Mouse (Mus musculus): ENCODE measurements at regions not wholly inside any gene's neighbourhood (a gene's known extent, or its start where the extent isn't known, plus 50 kb on each side); places are given as distances from the start of the nearest gene placed in this dataset.

DNA sequence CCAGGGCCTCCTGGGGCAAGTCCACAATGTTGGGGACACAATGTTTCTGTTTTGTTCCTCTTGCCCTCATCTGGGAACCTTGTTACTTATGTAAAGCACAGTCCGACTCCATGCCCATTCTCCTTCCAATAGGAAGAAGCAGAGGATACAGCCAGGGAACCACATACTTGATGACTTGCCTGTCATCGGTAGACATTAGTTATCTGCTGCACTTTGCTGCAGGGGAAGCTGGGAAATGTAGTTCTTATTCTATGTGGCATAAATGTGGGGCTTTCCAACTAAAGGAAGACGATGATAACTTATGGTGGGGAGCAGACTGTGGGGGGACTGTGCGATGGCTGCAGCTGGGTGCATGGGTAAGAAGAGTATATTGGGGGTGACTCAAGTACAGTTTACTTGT is 252.0 kb downstream of the Matn1 start:
- H3K9me3 ChIP-seq (replicated peaks; ENCODE audit: low read length), result no peaks in the 10 kb centered on the region
- no peak overlapping the region for H3K9ac ChIP-seq (ENCODE audit: low read depth, low read length)
- 85% methylated on average over 4 of the region's 4 CpGs for WGBS
- no peaks in the 10 kb centered on the region for H3K27me3 ChIP-seq (ENCODE audit: insufficient read depth, low read length)
- H3K4me2 ChIP-seq (ENCODE audit: low read length), result no peak overlapping the region
- no peaks in the 10 kb centered on the region for H3K4me1 ChIP-seq (replicated peaks; ENCODE audit: insufficient read depth, low read length)
- no peaks in the 10 kb centered on the region for H3K36me3 ChIP-seq (ENCODE audit: insufficient read depth, low read length)
- ATAC-seq (replicated peaks; ENCODE audit: low FRiP score, low read depth) (no peak), DNase-seq (ENCODE audit: low spot score) (no peak)
- no peak overlapping the region for H3K27ac ChIP-seq
- H3K4me3 ChIP-seq (replicated peaks; ENCODE audit: low read depth, low read length), result no peak overlapping the region
- TF ChIP-seq CTCF (IDR thresholded peaks at IDR 0.05; ENCODE audit: low read depth), result no peak

- Histone ChIP-seq H3K36me3 (ENCODE audit: insufficient read depth, low read length) (no peaks in the 10 kb centered on the region), H3K27me3 (ENCODE audit: insufficient read depth, low read length) (no peaks in the 10 kb centered on the region), H3K9me3 (replicated peaks; ENCODE audit: low read length) (no peaks in the 10 kb centered on the region), H3K4me2 (ENCODE audit: low read length) (no peak overlapping the region), H3K4me3 (replicated peaks; ENCODE audit: low read depth, low read length) (no peak overlapping the region), H3K4me1 (replicated peaks; ENCODE audit: insufficient read depth, low read length) (no peaks in the 10 kb centered on the region), H3K9ac (ENCODE audit: low read depth, low read length) (no peak overlapping the region), H3K27ac (no peak overlapping the region)
- WGBS, result 82% methylated on average over 12 of the region's 12 CpGs
- ATAC-seq (replicated peaks; ENCODE audit: low FRiP score, low read depth) (no peak), DNase-seq (ENCODE audit: low spot score) (no peak)
- TF ChIP-seq CTCF (IDR thresholded peaks at IDR 0.05; ENCODE audit: low read depth), result no peak
Observed at GRCm38 (mm10) chr4:131203721-131204120, 259.5 kb downstream of the Matn1 start.

DNA sequence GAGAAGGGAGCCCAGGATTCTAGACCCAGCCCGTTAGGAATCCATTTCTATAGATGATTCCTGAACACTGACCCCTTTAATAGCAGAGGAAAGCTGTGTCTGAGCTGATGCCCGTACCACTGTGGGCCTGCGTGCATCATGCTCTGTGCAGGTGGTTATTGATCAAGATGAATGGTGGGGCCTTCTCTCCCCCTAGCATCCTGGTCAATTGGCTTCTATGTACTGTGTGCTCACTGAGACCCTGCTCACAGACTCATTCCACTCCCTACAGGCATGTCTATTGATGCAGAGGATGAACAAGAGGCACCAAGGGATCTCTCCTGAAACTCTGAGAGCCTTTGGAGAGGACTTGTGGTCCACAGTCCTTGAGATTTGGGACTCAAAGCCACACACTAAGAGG is 260.5 kb downstream of the Matn1 start:
- H3K4me2 ChIP-seq (ENCODE audit: low read length), result no peak overlapping the region
- no peaks in the 10 kb centered on the region for H3K36me3 ChIP-seq (ENCODE audit: insufficient read depth, low read length)
- WGBS, result 91% methylated on average over 3 of the region's 3 CpGs
- H3K9me3 ChIP-seq (replicated peaks; ENCODE audit: low read length), result no peaks in the 10 kb centered on the region
- H3K9ac ChIP-seq (ENCODE audit: low read depth, low read length), result no peak overlapping the region
- H3K4me3 ChIP-seq (replicated peaks; ENCODE audit: low read depth, low read length), result no peak overlapping the region
- DNase-seq (ENCODE audit: low spot score) (no peak), ATAC-seq (replicated peaks; ENCODE audit: low FRiP score, low read depth) (no peak)
- H3K4me1 ChIP-seq (replicated peaks; ENCODE audit: insufficient read depth, low read length), result no peaks in the 10 kb centered on the region
- no peaks in the 10 kb centered on the region for H3K27me3 ChIP-seq (ENCODE audit: insufficient read depth, low read length)
- H3K27ac ChIP-seq, result no peak overlapping the region
- TF ChIP-seq CTCF (IDR thresholded peaks at IDR 0.05; ENCODE audit: low read depth), result no peak

- Histone ChIP-seq H3K9me3 (replicated peaks; ENCODE audit: low read length) (no peaks in the 10 kb centered on the region), H3K36me3 (ENCODE audit: insufficient read depth, low read length) (no peaks in the 10 kb centered on the region), H3K9ac (ENCODE audit: low read depth, low read length) (no peak overlapping the region), H3K4me1 (replicated peaks; ENCODE audit: insufficient read depth, low read length) (no peaks in the 10 kb centered on the region), H3K4me2 (ENCODE audit: low read length) (no peak overlapping the region), H3K27me3 (ENCODE audit: insufficient read depth, low read length) (no peaks in the 10 kb centered on the region), H3K27ac (no peak overlapping the region), H3K4me3 (replicated peaks; ENCODE audit: low read depth, low read length) (no peak overlapping the region)
- TF ChIP-seq CTCF (IDR thresholded peaks at IDR 0.05; ENCODE audit: low read depth), result no peak
- DNase-seq (ENCODE audit: low spot score) (no peak), ATAC-seq (replicated peaks; ENCODE audit: low FRiP score, low read depth) (no peak)
- WGBS, result 63% methylated on average over 2 of the region's 2 CpGs
Observed at GRCm38 (mm10) chr4:131205127-131205526, 260.9 kb downstream of the Matn1 start.

DNA sequence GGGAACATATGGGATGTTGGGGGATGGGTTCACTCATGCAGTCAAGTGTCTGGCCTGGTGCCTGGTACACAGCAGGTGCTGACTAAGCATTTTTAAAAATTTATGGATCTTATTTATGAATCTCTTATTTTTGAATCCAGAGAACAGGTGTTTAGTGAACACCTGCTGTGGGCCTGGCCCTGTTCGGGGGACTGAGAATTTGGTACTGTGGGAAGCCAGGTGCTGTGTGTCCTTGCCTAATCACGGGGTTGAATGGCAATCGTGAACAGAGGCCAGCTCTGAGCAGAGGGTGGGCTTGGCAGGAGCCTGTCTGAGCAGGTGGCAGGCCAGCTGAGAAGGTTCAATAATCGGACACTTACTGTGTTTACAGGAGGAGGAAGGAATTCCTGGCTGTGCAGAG is 261.5 kb downstream of the Matn1 start:
- no peak overlapping the region for H3K9ac ChIP-seq (ENCODE audit: low read depth, low read length)
- WGBS, result 64% methylated on average over 4 of the region's 4 CpGs
- no peaks in the 10 kb centered on the region for H3K27me3 ChIP-seq (ENCODE audit: insufficient read depth, low read length)
- no peak overlapping the region for H3K27ac ChIP-seq
- H3K4me3 ChIP-seq (replicated peaks; ENCODE audit: low read depth, low read length), result no peak overlapping the region
- no peaks in the 10 kb centered on the region for H3K4me1 ChIP-seq (replicated peaks; ENCODE audit: insufficient read depth, low read length)
- no peaks in the 10 kb centered on the region for H3K36me3 ChIP-seq (ENCODE audit: insufficient read depth, low read length)
- DNase-seq (ENCODE audit: low spot score), result no peak
- no peak for TF ChIP-seq CTCF (IDR thresholded peaks at IDR 0.05; ENCODE audit: low read depth)
- no peak overlapping the region for H3K4me2 ChIP-seq (ENCODE audit: low read length)
- no peaks in the 10 kb centered on the region for H3K9me3 ChIP-seq (replicated peaks; ENCODE audit: low read length)
- ATAC-seq (replicated peaks; ENCODE audit: low FRiP score, low read depth), result no peak

GRCm38 (mm10) chr4:131206181-131206885 is 262.1 kb downstream of the Matn1 start:
- WGBS, result 85% methylated on average over 8 of the region's 8 CpGs

DNA sequence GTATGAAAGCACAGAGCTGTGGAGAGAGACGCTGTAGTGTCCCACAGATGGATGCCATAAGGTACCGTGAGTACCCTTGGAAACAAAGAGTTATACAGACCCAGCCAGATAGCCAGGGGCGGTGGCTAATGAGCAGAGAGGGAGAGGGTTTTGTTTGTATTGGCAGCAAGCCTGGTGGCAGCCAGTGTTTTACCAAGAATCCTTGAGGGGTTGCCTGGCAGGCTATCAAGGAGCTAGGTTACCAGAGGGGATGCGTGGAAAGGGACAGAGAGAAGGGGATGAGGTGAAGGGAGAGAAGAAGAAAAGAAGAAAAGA is 262.7 kb downstream of the Matn1 start:
- no peak overlapping the region for H3K9ac ChIP-seq (ENCODE audit: low read depth, low read length)
- no peak overlapping the region for H3K27ac ChIP-seq
- no peak for ATAC-seq (replicated peaks; ENCODE audit: low FRiP score, low read depth)
- no peaks in the 10 kb centered on the region for H3K9me3 ChIP-seq (replicated peaks; ENCODE audit: low read length)
- H3K4me1 ChIP-seq (replicated peaks; ENCODE audit: insufficient read depth, low read length), result no peaks in the 10 kb centered on the region
- H3K4me3 ChIP-seq (replicated peaks; ENCODE audit: low read depth, low read length), result no peak overlapping the region
- no peaks in the 10 kb centered on the region for H3K36me3 ChIP-seq (ENCODE audit: insufficient read depth, low read length)
- H3K27me3 ChIP-seq (ENCODE audit: insufficient read depth, low read length), result no peaks in the 10 kb centered on the region
- H3K4me2 ChIP-seq (ENCODE audit: low read length), result no peak overlapping the region
- WGBS, result 59% methylated on average over 4 of the region's 4 CpGs
- DNase-seq (ENCODE audit: low spot score), result no peak
- TF ChIP-seq CTCF (IDR thresholded peaks at IDR 0.05; ENCODE audit: low read depth), result no peak

More at GRCm38 (mm10) chr4:131206181-131206885, 262.1 kb downstream of the Matn1 start:
- DNase-seq (ENCODE audit: low spot score), result no peak
- Histone ChIP-seq H3K4me1 (replicated peaks; ENCODE audit: insufficient read depth, low read length) (no peaks in the 10 kb centered on the region), H3K4me3 (replicated peaks; ENCODE audit: low read depth, low read length) (no peak overlapping the region), H3K9ac (ENCODE audit: low read depth, low read length) (no peak overlapping the region), H3K27ac (no peak overlapping the region), H3K4me2 (ENCODE audit: low read length) (no peak overlapping the region), H3K9me3 (replicated peaks; ENCODE audit: low read length) (no peaks in the 10 kb centered on the region), H3K27me3 (ENCODE audit: insufficient read depth, low read length) (no peaks in the 10 kb centered on the region), H3K36me3 (ENCODE audit: insufficient read depth, low read length) (no peaks in the 10 kb centered on the region)
- no peak for ATAC-seq (replicated peaks; ENCODE audit: low FRiP score, low read depth)
- TF ChIP-seq CTCF (IDR thresholded peaks at IDR 0.05; ENCODE audit: low read depth), result no peak
